Mouse (Mus musculus) ES-Bruce4 (cell line): ENCODE measurements around the gene Rasgef1b.

ENCODE experiments used
- CTCF ChIP-seq: IDR thresholded peaks from one replicate; pipeline ENCODE4 v1.8.1; 2011; ENCODE audit warnings: low read depth, low read length
- EP300 ChIP-seq: IDR thresholded peaks from 2 replicates; pipeline ENCODE4 v1.6.1; 2011; ENCODE audit warnings: low read depth, low read length; ENCODE audit not compliant: insufficient read depth
- POLR2A ChIP-seq: IDR thresholded peaks from one replicate; pipeline ENCODE4 v1.8.1; 2011; ENCODE audit warnings: low read length; ENCODE audit not compliant: insufficient read depth

DNA sequence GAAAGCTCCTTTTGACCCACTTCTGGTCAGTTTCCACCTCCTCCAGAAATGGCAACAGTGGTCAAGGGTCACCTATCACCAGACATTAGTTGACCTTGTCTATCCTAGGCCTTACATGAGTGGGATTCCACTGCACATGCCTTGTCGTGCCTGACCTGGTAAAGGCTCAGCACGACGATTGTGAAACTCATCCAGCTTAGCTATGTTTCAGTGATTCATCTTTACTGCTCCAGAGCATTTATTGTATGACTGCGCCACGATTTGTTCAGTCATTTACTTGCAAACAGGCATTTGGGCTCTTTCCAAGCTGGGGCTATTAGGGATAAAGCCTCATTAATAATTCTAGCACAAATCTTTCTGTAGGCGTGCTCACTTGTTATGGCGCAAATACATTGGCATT lies 498.4 kb downstream of the Rasgef1b start:
- TF ChIP-seq POLR2A, result no peak
- TF ChIP-seq CTCF, result no peak
- TF ChIP-seq EP300, result no peak
